Mouse (Mus musculus) heart, postnatal 0 days (tissue): ENCODE measurements around the gene Krtap10-4. TPM values are rescaled to one million over a fixed set of nuclear protein-coding genes. Genes with fewer than 3 reads are reported as not detected.

Experiments used
- ATAC-seq: fragments of 200-750 bp; cut with Nextera tagmentation; 2 replicates; pipeline ENCODE4 v1.8.0; 2017; ENCODE audit warnings: low read depth, moderate number of reproducible peaks, moderate library complexity; ENCODE audit not compliant: insufficient read depth
- DNase-seq: peaks from one replicate; pipeline ENCODE4 v3.0.0-alpha.2; 2016; ENCODE audit warnings: low spot score
- H3K27ac ChIP-seq: fragments of 300-500 bp; sonication (generic); 2 replicates; pipeline ENCODE4 v1.5.1; 2014; ENCODE audit warnings: low read depth, mild to moderate bottlenecking
- H3K27me3 ChIP-seq: fragments of 300-500 bp; sonication (generic); 2 replicates; pipeline ENCODE4 v1.6.1; 2014; ENCODE audit warnings: low read length, mixed read lengths; ENCODE audit not compliant: control insufficient read depth, insufficient read depth
- H3K36me3 ChIP-seq: fragments of 300-500 bp; sonication (generic); replicated peaks from 2 replicates; pipeline ENCODE4 v1.6.1; 2014; ENCODE audit warnings: low read length, mixed read lengths; ENCODE audit not compliant: control insufficient read depth, insufficient read depth
- H3K4me1 ChIP-seq: fragments of 300-500 bp; sonication (generic); 2 replicates; pipeline ENCODE4 v1.6.1; 2014; ENCODE audit warnings: antibody characterized with exemption; ENCODE audit not compliant: control insufficient read depth, insufficient read depth
- H3K4me2 ChIP-seq: fragments of 300-500 bp; sonication (generic); 2 replicates; pipeline ENCODE4 v1.6.1; 2014; ENCODE audit warnings: low read depth, mild to moderate bottlenecking, low read length, moderate library complexity
- H3K4me3 ChIP-seq: fragments of 300-500 bp; sonication (generic); 2 replicates; pipeline ENCODE4 v1.5.1; 2014; ENCODE audit warnings: low read depth, low read length
- H3K9ac ChIP-seq: fragments of 300-500 bp; sonication (generic); replicated peaks from 2 replicates; pipeline ENCODE4 v1.6.1; 2014; ENCODE audit warnings: low read depth, low read length, mixed read lengths
- H3K9me3 ChIP-seq: fragments of 300-500 bp; sonication (generic); replicated peaks from 2 replicates; pipeline ENCODE4 v1.6.1; 2016; ENCODE audit warnings: low read length; ENCODE audit not compliant: control insufficient read depth
- CTCF ChIP-seq: IDR thresholded peaks from 2 replicates; pipeline ENCODE4 v1.5.1; 2016; ENCODE audit warnings: antibody characterized with exemption, control low read depth, low read depth
- EP300 ChIP-seq: IDR thresholded peaks from 2 replicates; pipeline ENCODE4 v1.6.1; 2016; ENCODE audit warnings: antibody characterized with exemption, low read depth
- WGBS: fragments of 180-500 bp; shearing (Covaris S2); extraction: QIAGEN DNeasy Blood & Tissue Kit; methylation state at CpG from one replicate; pipeline ENCODE4 v1.1.7; 2014; 5-methylcytosine and 5-hydroxymethylcytosine counted together
- polyA plus RNA-seq: library from polyadenylated mRNA; unstranded; fragments of >200 nt; fragmentation: Nextera tagmentation; extraction: Ambion mirVana; gene quantifications from 2 replicates; pipeline ENCODE4 v1.2.1, GENCODE M21; 2015
- total RNA-seq: library from RNA; depleted of rRNA; stranded (reverse); fragments of >200 nt; gene quantifications from 2 replicates; pipeline ENCODE4 v1.2.3, GENCODE M21; 2014; ENCODE audit warnings: low replicate concordance; rRNA removed

The Krtap10-4 gene
- total RNA-seq (not detected in 2 replicates), polyA plus RNA-seq (not detected in 2 replicates)

DNA sequence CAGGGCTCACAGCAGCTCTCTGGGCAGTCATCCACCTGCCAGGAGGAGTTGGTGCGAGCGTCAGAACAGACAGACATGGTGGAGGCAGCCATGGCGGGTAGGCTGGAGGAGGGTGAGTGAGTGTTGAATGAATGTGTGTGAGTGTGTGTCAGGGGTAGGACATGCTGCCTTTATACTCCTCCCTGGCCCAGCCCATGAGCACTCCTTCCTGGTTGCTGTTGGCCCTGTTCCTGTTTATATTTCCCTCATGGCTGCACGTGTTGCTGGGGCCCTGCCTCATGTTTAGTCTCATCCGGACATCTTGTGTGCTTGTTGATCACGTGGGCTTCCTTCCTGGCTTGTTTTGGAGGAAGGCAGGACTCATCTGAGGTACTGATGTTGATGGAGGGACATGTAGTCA, at the start of gene Krtap10-4:
Gene Krtap10-4, minus strand, starts transcription at position 145 of the 400 bp plus-strand sequence.
- H3K9me3 ChIP-seq, result 0 out of 2 replicates have a peak, but pooled peaks cover 5% of the 10 kb centered on the region
- H3K27ac ChIP-seq, result no peak within 1 kb of the TSS
- TF ChIP-seq CTCF (no peak), EP300 (no peak)
- H3K4me3 ChIP-seq, result no peak within 1 kb of the TSS
- H3K9ac ChIP-seq, result no peak within 1 kb of the TSS
- H3K4me2 ChIP-seq, result no peak within 1 kb of the TSS
- no peaks in the 10 kb centered on the region for H3K36me3 ChIP-seq
- 50% methylated on average over 6 of the region's 6 CpGs for WGBS
- H3K4me1 ChIP-seq, result no peaks in the 10 kb centered on the region
- DNase-seq, result no peak
- ATAC-seq, result no peak
- H3K27me3 ChIP-seq, result no peaks in the 10 kb centered on the region

DNA sequence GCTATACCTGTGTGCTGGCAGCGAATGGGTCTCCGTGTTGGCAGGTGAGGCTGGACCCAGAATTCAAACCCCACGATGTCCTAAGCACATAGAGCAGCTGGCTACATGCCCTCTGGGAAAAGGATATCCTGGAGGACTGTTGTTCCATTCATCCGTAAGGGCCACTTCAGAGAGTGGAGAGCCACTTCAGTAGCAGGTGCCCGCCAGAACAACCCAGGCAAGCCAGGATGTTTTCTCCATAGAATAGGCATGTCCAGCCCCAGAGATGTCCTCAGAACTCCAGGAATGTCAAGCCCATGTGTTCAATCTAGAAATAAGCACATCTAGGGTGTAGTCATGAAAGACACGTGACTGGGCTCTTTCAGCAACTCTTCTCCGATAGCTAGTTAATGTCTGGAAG, 42.8 kb upstream of the Krtap10-4 start:
- Histone ChIP-seq H3K4me3 (no peak overlapping the region), H3K9ac (no peak overlapping the region), H3K27ac (no peak overlapping the region), H3K4me2 (no peak overlapping the region), H3K36me3 (no peaks in the 10 kb centered on the region), H3K9me3 (no peaks in the 10 kb centered on the region; the same call in 1 of the 2 replicates), H3K27me3 (no peaks in the 10 kb centered on the region), H3K4me1 (no peaks in the 10 kb centered on the region)
- DNase-seq (no peak), ATAC-seq (no peak)
- TF ChIP-seq EP300 (no peak), CTCF (no peak)
- WGBS, result 73% methylated on average over 7 of the region's 7 CpGs

DNA sequence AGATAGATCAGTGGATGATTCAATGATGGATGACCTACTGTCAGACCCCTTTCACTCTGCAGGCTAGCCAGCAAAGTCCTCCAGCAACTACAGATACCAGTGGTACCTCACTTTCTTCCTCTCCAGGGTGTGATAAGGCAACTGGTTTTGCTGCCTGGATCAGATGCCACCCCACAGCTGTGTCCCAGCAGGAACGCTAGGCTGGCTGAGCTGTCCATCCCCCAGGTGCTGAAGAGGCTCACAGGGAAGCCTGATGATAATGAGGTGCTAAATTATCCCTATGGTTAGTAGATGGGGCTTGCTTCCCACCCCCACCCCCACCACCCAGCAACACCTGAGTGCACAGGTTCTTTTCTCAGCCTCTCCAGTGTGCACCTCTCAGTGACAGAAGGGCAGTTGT, 40.7 kb upstream of the Krtap10-4 start:
- H3K4me1 ChIP-seq, result no peaks in the 10 kb centered on the region
- H3K4me3 ChIP-seq, result no peak overlapping the region
- TF ChIP-seq EP300 (no peak), CTCF (no peak)
- H3K9me3 ChIP-seq, result no peaks in the 10 kb centered on the region; the same call in 1 of the 2 replicates
- no peak for ATAC-seq
- no peaks in the 10 kb centered on the region for H3K27me3 ChIP-seq
- WGBS, result 13% methylated on average over 1 of the region's 1 CpGs
- no peaks in the 10 kb centered on the region for H3K36me3 ChIP-seq
- H3K9ac ChIP-seq, result no peak overlapping the region
- no peak overlapping the region for H3K4me2 ChIP-seq
- DNase-seq, result no peak
- no peak overlapping the region for H3K27ac ChIP-seq

DNA sequence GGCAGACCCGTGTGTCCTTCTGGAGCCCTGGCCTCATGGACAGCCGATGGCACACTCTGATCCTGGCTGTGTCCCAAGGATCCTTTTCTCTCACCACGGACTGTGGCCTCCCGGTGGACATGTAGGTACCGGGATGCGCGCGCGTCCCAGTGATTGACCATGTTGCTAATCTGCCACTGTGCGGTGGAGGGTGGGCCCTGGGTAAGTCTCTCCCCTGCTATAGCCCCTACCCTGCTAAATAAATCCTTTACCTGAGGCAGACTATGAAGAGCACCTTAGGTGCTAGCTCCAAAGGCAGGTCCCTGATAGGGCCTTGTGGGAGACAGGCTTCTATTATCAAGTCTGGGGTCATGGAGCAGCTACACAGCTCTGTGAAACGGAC, 37.9 kb upstream of the Krtap10-4 start:
- H3K9ac ChIP-seq, result no peak overlapping the region
- 37% methylated on average over 11 of the region's 11 CpGs for WGBS
- no peak overlapping the region for H3K4me3 ChIP-seq
- ATAC-seq (no peak), DNase-seq (no peak)
- no peaks in the 10 kb centered on the region for H3K4me1 ChIP-seq
- no peaks in the 10 kb centered on the region for H3K9me3 ChIP-seq
- TF ChIP-seq CTCF, result no peak
- no peak for TF ChIP-seq EP300
- H3K4me2 ChIP-seq, result no peak overlapping the region
- no peak overlapping the region for H3K27ac ChIP-seq
- no peaks in the 10 kb centered on the region for H3K36me3 ChIP-seq
- H3K27me3 ChIP-seq, result no peaks in the 10 kb centered on the region

DNA sequence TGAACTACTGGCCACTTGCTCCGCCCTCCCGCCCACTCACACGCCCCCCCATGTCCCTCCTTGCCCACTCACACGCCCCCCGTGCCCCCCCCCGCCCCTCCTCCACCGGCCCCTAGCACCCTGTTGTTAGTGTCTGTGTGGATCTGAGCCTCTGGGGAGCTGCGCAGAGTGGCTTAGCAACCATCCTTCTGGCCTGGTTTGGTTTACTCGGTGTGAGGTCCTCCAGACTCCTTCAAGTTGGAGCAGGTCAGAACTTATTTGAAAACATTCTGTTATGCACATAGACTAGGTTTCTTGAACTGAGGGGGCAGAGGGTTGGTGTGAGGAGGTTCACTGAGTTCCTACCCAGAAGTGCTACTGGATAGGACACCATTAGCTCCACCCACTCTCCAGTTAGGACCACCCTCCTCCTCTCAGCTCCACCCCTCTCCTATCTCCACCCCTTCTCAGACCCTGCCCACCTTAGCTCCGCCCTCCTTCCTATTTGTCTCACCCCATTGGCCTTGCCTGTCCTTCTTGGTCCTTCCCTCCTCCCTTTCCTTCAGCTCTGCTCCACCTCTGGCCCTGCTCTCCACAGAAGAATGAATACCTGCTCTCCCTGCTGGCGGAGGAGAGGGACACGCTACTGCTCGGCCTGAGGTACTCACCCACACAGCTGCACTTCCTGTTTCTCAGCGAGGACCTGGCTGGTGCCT, 37.3 kb upstream of the Krtap10-4 start:
- H3K4me1 ChIP-seq, result no peaks in the 10 kb centered on the region
- no peak overlapping the region for H3K4me3 ChIP-seq
- no peak for DNase-seq
- H3K4me2 ChIP-seq, result no peak overlapping the region
- TF ChIP-seq CTCF, result no peak
- TF ChIP-seq EP300, result no peak
- H3K36me3 ChIP-seq, result no peaks in the 10 kb centered on the region
- H3K27me3 ChIP-seq, result no peaks in the 10 kb centered on the region
- 34% methylated on average over 13 of the region's 14 CpGs for WGBS
- no peaks in the 10 kb centered on the region for H3K9me3 ChIP-seq
- no peak overlapping the region for H3K9ac ChIP-seq
- ATAC-seq, result no peak
- no peak overlapping the region for H3K27ac ChIP-seq

DNA sequence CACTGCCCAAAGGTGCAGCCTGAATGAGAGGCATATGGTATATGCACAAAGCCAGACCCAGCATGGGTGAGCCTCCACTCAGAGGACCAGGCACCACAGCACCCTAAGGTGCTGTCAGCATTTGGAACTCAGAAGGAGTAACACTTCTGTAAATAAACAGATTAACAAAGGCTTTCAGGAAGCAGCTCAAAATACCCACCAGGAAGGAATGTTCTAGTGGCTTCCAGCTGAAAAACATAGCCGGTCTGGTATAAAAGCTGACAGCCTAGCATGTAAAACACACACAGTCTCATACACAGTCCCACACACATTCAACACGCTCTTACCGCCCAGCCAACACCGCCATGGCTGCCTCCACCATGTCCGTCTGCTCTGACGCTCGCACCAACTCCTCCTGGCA, 34.8 kb upstream of the Krtap10-4 start, which contains the start of gene Gm3285:
Gene Gm3285, plus strand, starts transcription at position 301 of the 400 bp plus-strand sequence.
- WGBS, result 46% methylated on average over 7 of the region's 7 CpGs
- DNase-seq, result no peak
- Histone ChIP-seq H3K4me2 (no peak within 1 kb of the TSS), H3K27ac (no peak within 1 kb of the TSS), H3K4me1 (no peaks in the 10 kb centered on the region), H3K27me3 (no peaks in the 10 kb centered on the region), H3K4me3 (no peak within 1 kb of the TSS), H3K9me3 (no peaks in the 10 kb centered on the region), H3K9ac (no peak within 1 kb of the TSS), H3K36me3 (no peaks in the 10 kb centered on the region)
- ATAC-seq, result no peak
- TF ChIP-seq CTCF, result no peak
